Mouse (Mus musculus) lung, postnatal 0 days (tissue): ENCODE measurements around the gene Ptf1a.

Source experiments
- CTCF ChIP-seq: IDR thresholded peaks from 2 replicates; pipeline ENCODE4 v1.5.1; 2016; ENCODE audit warnings: antibody characterized with exemption, mild to moderate bottlenecking
- EP300 ChIP-seq: IDR thresholded peaks from 2 replicates; pipeline ENCODE4 v1.6.1; 2016; ENCODE audit warnings: antibody characterized with exemption, mild to moderate bottlenecking, control low read depth

GRCm38 (mm10) chr2:19405409-19405808, 40.1 kb upstream of the Ptf1a start:
- TF ChIP-seq CTCF (no peak), EP300 (no peak)
